Mouse (Mus musculus): ENCODE data around the gene Atp6v0a1. TPM values are rescaled to one million over a fixed set of nuclear protein-coding genes. Genes with fewer than 3 reads are reported as not detected.
A peak's percentile ranks its signal among the peaks of the same experiment; 100 is the strongest.

The Atp6v0a1 gene
- polyA plus RNA-seq, 1 experiment from 2014 or later: 29.4 TPM

- Histone ChIP-seq H3K4me1 (ENCODE audit: insufficient read depth) (peaks cover 22% of the 10 kb centered on the region), H3K27ac (ENCODE audit: low read depth) (no peak overlapping the region), H3K9ac (replicated peaks) (no peak overlapping the region), H3K4me2 (ENCODE audit: low read depth, low read length) (no peak overlapping the region), H3K9me3 (ENCODE audit: low read length) (peaks cover 3% of the 10 kb centered on the region), H3K4me3 (ENCODE audit: low read depth, low read length) (no peak overlapping the region), H3K27me3 (ENCODE audit: insufficient read depth, low read length) (no peaks in the 10 kb centered on the region), H3K36me3 (replicated peaks; ENCODE audit: insufficient read depth, low read length) (peaks cover 46% of the 10 kb centered on the region)
- 65% methylated on average over 5 of the region's 5 CpGs for WGBS (ENCODE audit: insufficient replicate concordance)
- TF ChIP-seq EP300 (IDR thresholded peaks at IDR 0.05; ENCODE audit: low read depth): no peak
- TF ChIP-seq CTCF (IDR thresholded peaks at IDR 0.05; ENCODE audit: low read depth): no peak
- DNase-seq: no peak
- ATAC-seq: no peak
Observed at GRCm38 (mm10) chr11:101058726-101059125, 49.5 kb downstream of the Atp6v0a1 start.

DNA sequence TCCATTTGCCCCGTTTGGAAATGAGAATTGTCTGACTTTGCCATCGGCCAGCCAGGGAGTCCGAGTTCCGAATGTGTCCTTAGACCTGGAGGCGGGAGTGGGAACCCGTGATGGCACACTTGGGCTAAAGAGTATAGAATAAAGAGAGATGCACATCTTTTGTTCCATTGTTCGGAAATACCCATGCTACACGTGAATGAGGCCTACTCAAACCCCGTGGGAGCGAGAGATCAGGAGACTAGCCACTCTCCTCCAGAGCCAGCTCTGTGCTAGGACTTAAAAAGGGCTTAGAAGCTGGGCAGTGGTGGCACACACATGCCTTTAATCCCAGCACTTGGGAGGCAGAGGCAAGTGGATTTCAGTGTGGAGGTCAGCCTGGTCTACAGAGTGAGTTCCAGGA lies 50.2 kb downstream of the Atp6v0a1 start:
- no peak for TF ChIP-seq CTCF (IDR thresholded peaks at IDR 0.05; ENCODE audit: low read depth)
- no peak for TF ChIP-seq EP300 (IDR thresholded peaks at IDR 0.05; ENCODE audit: low read depth)
- Histone ChIP-seq H3K27ac (ENCODE audit: low read depth) (0 out of 2 replicates have a peak overlapping the region, but pooled peaks have one; percentile 35), H3K4me2 (ENCODE audit: low read depth, low read length) (no peak overlapping the region), H3K9me3 (ENCODE audit: low read length) (no peaks in the 10 kb centered on the region), H3K27me3 (ENCODE audit: insufficient read depth, low read length) (no peaks in the 10 kb centered on the region), H3K4me3 (ENCODE audit: low read depth, low read length) (no peak overlapping the region), H3K36me3 (replicated peaks; ENCODE audit: insufficient read depth, low read length) (peaks cover 46% of the 10 kb centered on the region), H3K9ac (replicated peaks) (no peak overlapping the region), H3K4me1 (ENCODE audit: insufficient read depth) (peaks cover 29% of the 10 kb centered on the region)
- DNase-seq (no peak), ATAC-seq (no peak)
- WGBS (ENCODE audit: insufficient replicate concordance): 89% methylated on average over 10 of the region's 10 CpGs

DNA sequence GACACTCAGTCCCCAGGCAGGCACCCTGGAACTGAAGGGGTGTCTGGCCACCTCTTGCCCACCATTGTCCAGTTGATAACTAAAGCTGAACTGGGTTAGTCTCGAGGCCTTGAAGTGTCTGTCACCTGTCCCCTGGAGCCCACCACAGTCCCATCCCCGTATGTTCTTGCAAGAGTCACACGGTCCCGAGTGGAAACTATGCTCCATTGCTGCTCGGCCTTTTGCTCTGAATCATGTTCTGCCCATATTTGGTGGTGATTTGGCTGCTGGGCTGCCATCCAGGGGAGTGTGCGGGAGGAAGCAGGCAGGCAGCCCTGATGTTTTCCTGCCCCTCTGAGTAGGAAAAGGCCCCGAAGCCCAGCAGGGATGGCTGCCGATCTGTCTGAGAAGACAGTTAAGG lies 50.9 kb downstream of the Atp6v0a1 start:
- no peaks in the 10 kb centered on the region for H3K9me3 ChIP-seq (ENCODE audit: low read length)
- TF ChIP-seq CTCF (IDR thresholded peaks at IDR 0.05; ENCODE audit: low read depth) (no peak), EP300 (IDR thresholded peaks at IDR 0.05; ENCODE audit: low read depth) (no peak)
- peaks cover 36% of the 10 kb centered on the region for H3K4me1 ChIP-seq (ENCODE audit: insufficient read depth)
- ATAC-seq: no peak
- no peak overlapping the region for H3K9ac ChIP-seq (replicated peaks)
- no peak for DNase-seq
- no peak overlapping the region for H3K4me2 ChIP-seq (ENCODE audit: low read depth, low read length)
- peaks cover 46% of the 10 kb centered on the region for H3K36me3 ChIP-seq (replicated peaks; ENCODE audit: insufficient read depth, low read length)
- H3K4me3 ChIP-seq (ENCODE audit: low read depth, low read length): no peak overlapping the region
- peak overlapping the region; percentile 35; the same call in 1 of the 2 replicates for H3K27ac ChIP-seq (ENCODE audit: low read depth)
- WGBS (ENCODE audit: insufficient replicate concordance): 66% methylated on average over 8 of the region's 8 CpGs
- no peaks in the 10 kb centered on the region for H3K27me3 ChIP-seq (ENCODE audit: insufficient read depth, low read length)

- Histone ChIP-seq H3K4me1 (ENCODE audit: insufficient read depth) (peaks cover 44% of the 10 kb centered on the region), H3K9me3 (ENCODE audit: low read length) (no peaks in the 10 kb centered on the region), H3K36me3 (replicated peaks; ENCODE audit: insufficient read depth, low read length) (peaks cover 40% of the 10 kb centered on the region), H3K4me2 (ENCODE audit: low read depth, low read length) (no peak overlapping the region), H3K27ac (ENCODE audit: low read depth) (no peak overlapping the region), H3K4me3 (ENCODE audit: low read depth, low read length) (no peak overlapping the region), H3K27me3 (ENCODE audit: insufficient read depth, low read length) (no peaks in the 10 kb centered on the region), H3K9ac (replicated peaks) (no peak overlapping the region)
- no peak for ATAC-seq
- no peak for DNase-seq
- TF ChIP-seq EP300 (IDR thresholded peaks at IDR 0.05; ENCODE audit: low read depth) (no peak), CTCF (IDR thresholded peaks at IDR 0.05; ENCODE audit: low read depth) (no peak)
- WGBS (ENCODE audit: insufficient replicate concordance): 86% methylated on average over 5 of the region's 5 CpGs
Observed at GRCm38 (mm10) chr11:101061049-101061448, 51.8 kb downstream of the Atp6v0a1 start.

DNA sequence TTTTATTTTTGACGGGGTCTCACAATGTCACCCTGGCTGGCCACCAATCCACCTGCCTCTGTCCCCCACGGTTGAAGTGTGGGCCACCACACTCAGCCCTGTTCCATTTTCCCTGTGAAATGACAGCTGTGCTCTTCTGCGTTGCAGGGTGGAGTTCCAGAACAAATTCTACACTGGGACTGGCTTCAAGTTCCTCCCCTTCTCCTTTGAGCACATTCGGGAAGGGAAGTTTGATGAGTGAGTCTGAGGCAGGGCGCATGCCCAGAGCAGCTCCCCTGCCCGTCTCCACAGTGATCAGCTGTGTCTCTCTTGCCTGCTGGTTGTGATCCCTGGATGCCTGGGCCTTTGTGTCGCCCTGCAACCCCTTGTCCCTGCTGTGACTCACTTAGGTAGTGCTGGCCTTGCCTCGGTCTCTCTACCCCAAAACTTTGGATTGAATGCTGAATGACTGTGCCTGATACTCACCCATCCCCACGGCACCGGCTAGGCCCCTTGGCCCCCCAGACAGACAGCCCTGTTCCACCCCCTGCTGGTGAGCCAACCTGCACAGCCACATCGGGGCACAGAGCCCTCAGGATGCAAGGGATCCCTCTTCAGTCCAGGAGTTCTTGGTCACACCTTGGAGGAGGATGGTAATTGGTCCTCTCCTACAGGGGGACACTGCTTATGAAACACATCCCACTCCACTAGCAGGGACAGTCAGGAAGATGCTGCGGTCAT lies 53.1 kb downstream of the Atp6v0a1 start:
- peak overlapping the region; percentile 98 for H3K27ac ChIP-seq (ENCODE audit: low read depth)
- H3K9ac ChIP-seq (replicated peaks): peak overlapping the region; percentile 58; the same call in 1 of the 2 replicates
- H3K4me1 ChIP-seq (ENCODE audit: insufficient read depth): peaks cover 50% of the 10 kb centered on the region
- H3K4me2 ChIP-seq (ENCODE audit: low read depth, low read length): no peak overlapping the region
- peaks cover 27% of the 10 kb centered on the region for H3K36me3 ChIP-seq (replicated peaks; ENCODE audit: insufficient read depth, low read length)
- no peaks in the 10 kb centered on the region for H3K9me3 ChIP-seq (ENCODE audit: low read length)
- 72% methylated on average over 12 of the region's 12 CpGs for WGBS (ENCODE audit: insufficient replicate concordance)
- TF ChIP-seq CTCF (IDR thresholded peaks at IDR 0.05; ENCODE audit: low read depth): peak; percentile 27; the same call in 1 of the 2 replicates
- TF ChIP-seq EP300 (IDR thresholded peaks at IDR 0.05; ENCODE audit: low read depth): no peak
- H3K27me3 ChIP-seq (ENCODE audit: insufficient read depth, low read length): no peaks in the 10 kb centered on the region
- H3K4me3 ChIP-seq (ENCODE audit: low read depth, low read length): no peak overlapping the region
- ATAC-seq (no peak), DNase-seq (no peak)

DNA sequence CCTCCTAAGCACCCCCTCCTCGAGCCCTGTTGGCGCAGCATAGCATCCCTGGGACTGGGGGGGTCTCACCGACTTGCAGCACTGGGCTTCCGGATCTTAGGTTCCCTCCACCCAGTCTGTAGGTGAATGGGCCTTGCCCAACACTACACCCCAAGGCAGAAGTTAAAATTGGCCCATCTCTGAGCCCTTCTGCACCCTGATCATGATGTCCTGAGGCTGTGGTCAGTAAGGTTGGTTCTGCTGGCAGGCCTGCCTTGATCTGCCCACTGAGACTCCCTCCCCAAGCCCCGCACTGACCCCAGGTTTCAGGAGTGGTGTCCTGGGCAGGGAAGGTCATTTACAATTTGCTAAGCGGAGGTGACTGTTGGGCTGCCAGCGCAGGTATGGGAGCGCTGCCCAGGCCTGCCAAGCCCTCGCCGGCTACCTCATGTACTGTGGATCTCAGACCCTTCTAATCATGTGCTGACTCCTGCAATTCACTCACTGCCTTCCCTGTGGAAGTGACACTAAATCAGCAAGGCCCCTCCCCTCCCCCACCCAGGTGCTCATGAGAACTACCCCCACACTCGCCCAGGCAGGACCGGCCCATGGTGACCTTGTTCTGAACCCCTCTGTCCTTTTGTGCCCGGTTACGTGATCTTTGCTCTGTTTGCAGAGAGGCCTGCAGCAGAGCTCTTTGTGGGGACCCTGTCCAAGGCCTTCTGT lies 53.9 kb downstream of the Atp6v0a1 start:
- Histone ChIP-seq H3K27me3 (ENCODE audit: insufficient read depth, low read length) (no peaks in the 10 kb centered on the region), H3K4me3 (ENCODE audit: low read depth, low read length) (0 out of 2 replicates have a peak overlapping the region, but pooled peaks have one; percentile 1), H3K4me2 (ENCODE audit: low read depth, low read length) (peak overlapping the region; percentile 58), H3K9ac (replicated peaks) (peak overlapping the region; percentile 58), H3K4me1 (ENCODE audit: insufficient read depth) (peaks cover 50% of the 10 kb centered on the region), H3K9me3 (ENCODE audit: low read length) (no peaks in the 10 kb centered on the region), H3K27ac (ENCODE audit: low read depth) (peak overlapping the region; percentile 98), H3K36me3 (replicated peaks; ENCODE audit: insufficient read depth, low read length) (peaks cover 22% of the 10 kb centered on the region)
- WGBS (ENCODE audit: insufficient replicate concordance): 53% methylated on average over 14 of the region's 14 CpGs
- TF ChIP-seq CTCF (IDR thresholded peaks at IDR 0.05; ENCODE audit: low read depth) (no peak), EP300 (IDR thresholded peaks at IDR 0.05; ENCODE audit: low read depth) (no peak)
- ATAC-seq: no peak
- peak; percentile 72 for DNase-seq

All from liver, postnatal 0 days (tissue).